Mouse (Mus musculus) myocyte (in vitro differentiated cells): ENCODE results near the gene Crk.

Source experiments
- CEBPB ChIP-seq: IDR thresholded peaks from 2 replicates; pipeline ENCODE4 v1.6.1; 2011; ENCODE audit warnings: mild to moderate bottlenecking, moderate library complexity; ENCODE audit not compliant: poor library complexity, insufficient read depth, severe bottlenecking
- E2F4 ChIP-seq: IDR thresholded peaks from one replicate; pipeline ENCODE4 v1.6.1; 2011; ENCODE audit warnings: mild to moderate bottlenecking, control low read depth, moderate library complexity; ENCODE audit not compliant: insufficient read depth
- MAX ChIP-seq: IDR thresholded peaks from one replicate; pipeline ENCODE4 v1.6.1; 2011; ENCODE audit warnings: low read depth, mild to moderate bottlenecking, control low read depth
- MYOD1 ChIP-seq, 3 experiments: IDR thresholded peaks; one replicate each; pipeline ENCODE4 v1.6.1; 2011; ENCODE audit warnings: control low read depth in 2 of 3, low read depth in 2 of 3, mild to moderate bottlenecking in 2 of 3, moderate library complexity in 1 of 3; ENCODE audit not compliant: insufficient read length in 2 of 3, control insufficient read depth in 1 of 3
- MYOG ChIP-seq, 3 experiments: IDR thresholded peaks; one replicate each; pipeline ENCODE4 v1.6.1; 2011; ENCODE audit warnings: control low read depth in 2 of 3, low read depth in 2 of 3, mild to moderate bottlenecking in 2 of 3; ENCODE audit not compliant: insufficient read length in 2 of 3, control insufficient read depth in 1 of 3, insufficient read depth in 1 of 3
- POLR2A ChIP-seq: IDR thresholded peaks from one replicate; pipeline ENCODE4 v1.6.1; 2011; ENCODE audit warnings: low read depth, mild to moderate bottlenecking, control low read depth, moderate library complexity; ENCODE audit not compliant: insufficient read length
- POLR2AphosphoS2 ChIP-seq: IDR thresholded peaks from one replicate; pipeline ENCODE4 v1.6.1; 2011; ENCODE audit warnings: low read depth, control low read depth; ENCODE audit not compliant: insufficient read length
- REST ChIP-seq: IDR thresholded peaks from one replicate; pipeline ENCODE4 v1.6.1; 2011; ENCODE audit warnings: mild to moderate bottlenecking, control low read depth, moderate library complexity; ENCODE audit not compliant: insufficient read depth, insufficient read length
- SRF ChIP-seq: IDR thresholded peaks from one replicate; pipeline ENCODE4 v1.6.1; 2011; ENCODE audit warnings: low read depth; ENCODE audit not compliant: control insufficient read depth, insufficient read length
- TCF12 ChIP-seq: IDR thresholded peaks from one replicate; pipeline ENCODE4 v1.6.1; 2011; ENCODE audit warnings: mild to moderate bottlenecking, control low read depth; ENCODE audit not compliant: poor library complexity, insufficient read depth, severe bottlenecking
- TCF3 ChIP-seq: IDR thresholded peaks from one replicate; pipeline ENCODE4 v1.6.1; 2011; ENCODE audit warnings: low read depth, control low read depth; ENCODE audit not compliant: insufficient read length
- USF1 ChIP-seq: IDR thresholded peaks from one replicate; pipeline ENCODE4 v1.6.1; 2011; ENCODE audit warnings: low read depth, mild to moderate bottlenecking, control low read depth, moderate library complexity

DNA sequence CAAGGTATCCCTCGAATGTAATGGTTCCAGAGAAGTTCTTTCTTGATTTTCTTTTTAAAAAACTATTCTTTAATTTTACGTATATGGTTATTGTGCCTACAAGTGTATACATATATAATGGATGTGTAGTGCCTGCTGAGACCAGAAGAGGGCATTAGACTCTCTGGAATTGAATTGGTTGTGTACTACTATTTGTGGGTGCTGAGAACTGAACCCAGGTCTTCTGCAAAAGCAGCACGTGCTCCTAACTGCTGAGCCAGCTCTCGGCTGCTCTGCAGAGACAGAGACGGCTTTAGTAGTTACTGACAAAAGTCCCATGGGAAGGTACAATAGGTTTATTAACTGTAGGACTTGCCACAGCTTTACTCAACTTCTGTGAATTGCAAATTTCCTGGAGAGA, 5.4 kb downstream of the Crk start:
- no peak for TF ChIP-seq POLR2A
- TF ChIP-seq MYOD1 (IDR thresholded peaks at IDR 0.05; ENCODE audit: control insufficient read depth in 1 of 3, insufficient read length in 2 of 3, low read depth in 2 of 3): no peak
- no peak for TF ChIP-seq CEBPB
- no peak for TF ChIP-seq MAX
- no peak for TF ChIP-seq USF1
- TF ChIP-seq E2F4: no peak
- no peak for TF ChIP-seq MYOG (IDR thresholded peaks at IDR 0.05; ENCODE audit: control insufficient read depth in 1 of 3, insufficient read depth in 1 of 3, insufficient read length in 2 of 3, low read depth in 2 of 3)
- no peak for TF ChIP-seq POLR2AphosphoS2
- TF ChIP-seq TCF3: no peak
- no peak for TF ChIP-seq SRF
- TF ChIP-seq REST: no peak
- TF ChIP-seq TCF12: no peak
